19 mouse cellular contexts compared by ENCODE assay signal in genomic region chr9:21453459-21453858, GRCm38 (mm10). TPM values are rescaled to one million over a fixed set of nuclear protein-coding genes. Genes with fewer than 3 reads are reported as not detected.
A peak's percentile ranks its signal among the peaks of the same experiment; 100 is the strongest.
DNase-seq lines count a peak whose midpoint lies in the region; ATAC-seq and TF ChIP-seq lines count a peak whose summit lies in the region.
"Had no signal": no experiment of that assay in that cellular context is flagged by ENCODE, and none has a peak within 500 bp of the region (broad histone marks: within the 10 kb centered on the region; RNA-seq: fewer than 3 reads in every experiment).

No protein-coding gene starts in this region.

- intact Hi-C loops in gastrocnemius, adult 2 months (cut with DNase I): no loop called here
- intact Hi-C loops in left cerebral cortex, postnatal 4 days (cut with DNase I): no loop called here

- ATAC-seq in lung, postnatal 0 days: no peak
- ATAC-seq in liver, embryonic 15.5 days (ENCODE audit: insufficient read depth): no peak
- ATAC-seq in forebrain, embryonic 12.5 days (ENCODE audit: low FRiP score): no peak
- ATAC-seq: forebrain, embryonic 15.5 days; intestine, embryonic 15.5 days had no signal

- 63% methylated on average over 2 of the region's 2 CpGs for WGBS in lung, postnatal 0 days
- WGBS in liver, embryonic 15.5 days (ENCODE audit: insufficient replicate concordance): 63% methylated on average over 2 of the region's 2 CpGs
- WGBS in forebrain, embryonic 12.5 days: 89% methylated on average over 2 of the region's 2 CpGs

- H3K4me1 ChIP-seq in lung, postnatal 0 days (ENCODE audit: insufficient read depth, low read depth, low read length): peaks cover 21% of the 10 kb centered on the region
- peaks cover 70% of the 10 kb centered on the region for H3K4me1 ChIP-seq in liver, embryonic 15.5 days (replicated peaks)
- no peaks in the 10 kb centered on the region for H3K4me1 ChIP-seq in forebrain, embryonic 12.5 days
- H3K4me1 ChIP-seq: forebrain, embryonic 15.5 days had no signal

- no peak for TF ChIP-seq EP300 in lung, postnatal 0 days (IDR thresholded peaks at IDR 0.05)

- no peak overlapping the region for H3K4me3 ChIP-seq in gastrocnemius, adult 2 months
- H3K4me3 ChIP-seq in lung, postnatal 0 days (ENCODE audit: low read depth, low read length): no peak overlapping the region
- H3K4me3 ChIP-seq in liver, embryonic 15.5 days (replicated peaks): no peak overlapping the region
- no peak overlapping the region for H3K4me3 ChIP-seq in forebrain, embryonic 12.5 days (replicated peaks)
- H3K4me3 ChIP-seq: erythroblast, embryonic 14.5 days; forebrain, embryonic 15.5 days; heart, embryonic 10.5 days; hindbrain, embryonic 13.5 days; intestine, embryonic 15.5 days; limb, embryonic 15.5 days; midbrain, embryonic 10.5 days had no signal

- H3K27ac ChIP-seq in gastrocnemius, adult 2 months: peak overlapping the region; percentile 88
- peak overlapping the region; percentile 21; the same call in 1 of the 2 replicates for H3K27ac ChIP-seq in lung, postnatal 0 days (ENCODE audit: low read length)
- H3K27ac ChIP-seq in liver, embryonic 15.5 days (replicated peaks): peak overlapping the region; percentile 53; the same call in 1 of the 2 replicates
- H3K27ac ChIP-seq in forebrain, embryonic 12.5 days: no peak overlapping the region
- H3K27ac ChIP-seq: forebrain, embryonic 15.5 days; heart, embryonic 10.5 days; hindbrain, embryonic 13.5 days; intestine, embryonic 15.5 days; limb, embryonic 15.5 days; midbrain, embryonic 10.5 days had no signal

- H3K9ac ChIP-seq in lung, postnatal 0 days (replicated peaks; ENCODE audit: low read depth): no peak overlapping the region
- no peak overlapping the region for H3K9ac ChIP-seq in liver, embryonic 15.5 days
- no peak overlapping the region for H3K9ac ChIP-seq in forebrain, embryonic 12.5 days
- H3K9ac ChIP-seq: forebrain, embryonic 15.5 days; hindbrain, embryonic 13.5 days; intestine, embryonic 15.5 days; limb, embryonic 15.5 days had no signal

- no peak for TF ChIP-seq CTCF in gastrocnemius, adult 2 months (IDR thresholded peaks at IDR 0.05)
- no peak for TF ChIP-seq CTCF in lung, postnatal 0 days (IDR thresholded peaks at IDR 0.05)

- no peaks in the 10 kb centered on the region for H3K27me3 ChIP-seq in lung, postnatal 0 days (replicated peaks; ENCODE audit: insufficient read depth, low read length)
- no peaks in the 10 kb centered on the region for H3K27me3 ChIP-seq in liver, embryonic 15.5 days
- H3K27me3 ChIP-seq in forebrain, embryonic 12.5 days: no peaks in the 10 kb centered on the region
- H3K27me3 ChIP-seq: forebrain, embryonic 15.5 days; hindbrain, embryonic 13.5 days; intestine, embryonic 15.5 days; limb, embryonic 15.5 days had no signal

- DNase-seq in gastrocnemius, adult 2 months: no peak
- no peak for DNase-seq in gastrocnemius, postnatal 25 days
- no peak for DNase-seq in lung, postnatal 0 days (ENCODE audit: low spot score)
- no peak for DNase-seq in lung, postnatal 10 days
- no peak for DNase-seq in left cerebral cortex, postnatal 4 days
- no peak for DNase-seq in adrenal gland, postnatal 10 days
- DNase-seq: adrenal gland, postnatal 36 days; heart, postnatal 14 days; right cerebral cortex, postnatal 14 days; thymus, postnatal 4 days had no signal

- no peaks in the 10 kb centered on the region for H3K36me3 ChIP-seq in lung, postnatal 0 days (ENCODE audit: insufficient read depth, low read length)
- H3K36me3 ChIP-seq in liver, embryonic 15.5 days (replicated peaks): peaks cover 8% of the 10 kb centered on the region
- no peaks in the 10 kb centered on the region for H3K36me3 ChIP-seq in forebrain, embryonic 12.5 days (replicated peaks)
- H3K36me3 ChIP-seq: forebrain, embryonic 15.5 days had no signal

- H3K9me3 ChIP-seq in lung, postnatal 0 days (ENCODE audit: low read length): no peaks in the 10 kb centered on the region
- no peaks in the 10 kb centered on the region for H3K9me3 ChIP-seq in liver, embryonic 15.5 days (replicated peaks)
- H3K9me3 ChIP-seq in forebrain, embryonic 12.5 days: no peaks in the 10 kb centered on the region
- H3K9me3 ChIP-seq: forebrain, embryonic 15.5 days; heart, embryonic 10.5 days; hindbrain, embryonic 13.5 days; intestine, embryonic 15.5 days; limb, embryonic 15.5 days; midbrain, embryonic 10.5 days had no signal

- H3K4me2 ChIP-seq in lung, postnatal 0 days (replicated peaks; ENCODE audit: low read depth, low read length): no peak overlapping the region
- no peak overlapping the region for H3K4me2 ChIP-seq in liver, embryonic 15.5 days
- no peak overlapping the region for H3K4me2 ChIP-seq in forebrain, embryonic 12.5 days
- H3K4me2 ChIP-seq: forebrain, embryonic 15.5 days; hindbrain, embryonic 13.5 days; intestine, embryonic 15.5 days; limb, embryonic 15.5 days had no signal

RNA-seq across cellular contexts. Expression of gene Dnm2, which starts 28.8 kb away (rescaled TPM):
- 10 to 100 TPM; 38.2 to 41.8 TPM for total RNA-seq in gastrocnemius, adult 2 months (2021)
- total RNA-seq in gastrocnemius, postnatal 25 days (2021): 10 to 100 TPM; 39.9 to 41.6 TPM
- polyA plus RNA-seq in lung, postnatal 0 days (2015; fragmentation: Nextera tagmentation; extraction: Ambion mirVana): 79.8 and 81.1 TPM in 2 replicates
- polyA plus RNA-seq in liver, embryonic 15.5 days (2015; fragmentation: Nextera tagmentation; extraction: Ambion mirVana): 52.9 and 58.5 TPM in 2 replicates
- polyA plus RNA-seq in forebrain, embryonic 12.5 days (2016; fragmentation: Nextera tagmentation; extraction: Ambion mirVana): 73.8 and 78.4 TPM in 2 replicates
- total RNA-seq in left cerebral cortex, postnatal 4 days (2021): 10 to 100 TPM; 87.1 to 92.7 TPM
- total RNA-seq in adrenal gland, postnatal 10 days (2021): 10 to 100 TPM; 79.1 to 94.7 TPM

RNA-seq across cellular contexts. Expression of gene Qtrt1, which starts 41.8 kb away (rescaled TPM):
- 1 to 10 TPM; 7.0 to 8.4 TPM for total RNA-seq in gastrocnemius, adult 2 months (2021)
- total RNA-seq in gastrocnemius, postnatal 25 days (2021): 1 to 10 TPM; 5.3 to 7.7 TPM
- 17.4 and 20.6 TPM in 2 replicates for polyA plus RNA-seq in lung, postnatal 0 days (2015; fragmentation: Nextera tagmentation; extraction: Ambion mirVana)
- 17.4 and 20.0 TPM in 2 replicates for polyA plus RNA-seq in liver, embryonic 15.5 days (2015; fragmentation: Nextera tagmentation; extraction: Ambion mirVana)
- 43.5 and 50.8 TPM in 2 replicates for polyA plus RNA-seq in forebrain, embryonic 12.5 days (2016; fragmentation: Nextera tagmentation; extraction: Ambion mirVana)
- total RNA-seq in left cerebral cortex, postnatal 4 days (2021): 10 to 100 TPM; 38.2 to 41.0 TPM
- total RNA-seq in adrenal gland, postnatal 10 days (2021): 10 to 100 TPM; 14.8 to 21.1 TPM

RNA-seq across cellular contexts. Expression of gene Tmed1, which starts 56.6 kb away (rescaled TPM):
- total RNA-seq in gastrocnemius, adult 2 months (2021): 10 to 100 TPM; 28.9 to 35.8 TPM
- total RNA-seq in gastrocnemius, postnatal 25 days (2021): 10 to 100 TPM; 27.6 to 28.1 TPM
- polyA plus RNA-seq in lung, postnatal 0 days (2015; fragmentation: Nextera tagmentation; extraction: Ambion mirVana): 60.8 and 71.3 TPM in 2 replicates
- 31.5 and 33.6 TPM in 2 replicates for polyA plus RNA-seq in liver, embryonic 15.5 days (2015; fragmentation: Nextera tagmentation; extraction: Ambion mirVana)
- 68.0 and 68.2 TPM in 2 replicates for polyA plus RNA-seq in forebrain, embryonic 12.5 days (2016; fragmentation: Nextera tagmentation; extraction: Ambion mirVana)
- total RNA-seq in left cerebral cortex, postnatal 4 days (2021): 10 to 100 TPM; 18.6 to 19.1 TPM
- total RNA-seq in adrenal gland, postnatal 10 days (2021): 10 to 100 TPM; 30.3 to 30.4 TPM
